Mouse (Mus musculus) ES-E14 (cell line): Measurements from ENCODE around the gene E2f4. TPM values are rescaled to one million over a fixed set of nuclear protein-coding genes. Genes with fewer than 3 reads are reported as not detected.

Experiments used
- DNase-seq: peaks from one replicate; pipeline ENCODE4 v3.0.0-alpha.2; 2013; ENCODE audit warnings: low read depth, low spot score
- H3K27ac ChIP-seq: 2 replicates; pipeline ENCODE4 v1.5.1; 2012; ENCODE audit warnings: low read depth, mild to moderate bottlenecking, low read length, moderate library complexity, mixed read lengths; ENCODE audit not compliant: poor library complexity, insufficient read depth, severe bottlenecking
- H3K36me3 ChIP-seq: 2 replicates; pipeline ENCODE4 v1.6.1; 2012; ENCODE audit warnings: mild to moderate bottlenecking, low read length, moderate library complexity, mixed read lengths; ENCODE audit not compliant: control insufficient read depth, poor library complexity, insufficient read depth, severe bottlenecking
- H3K4me1 ChIP-seq, 2 experiments: fragments of 150-350 bp in 1 of 2; sonication (generic) in 1 of 2; 2 replicates each; pipeline ENCODE4 v1.6.1; 2012; ENCODE audit warnings: low read length in 2 of 2, mild to moderate bottlenecking in 1 of 2, mixed read lengths in 1 of 2; ENCODE audit not compliant: control insufficient read depth in 2 of 2, insufficient read depth in 2 of 2, poor library complexity in 1 of 2
- H3K4me3 ChIP-seq, 2 experiments: fragments of 150-350 bp in 1 of 2; sonication (generic) in 1 of 2; 2 replicates each; pipeline ENCODE4 v1.5.1; 2012; ENCODE audit warnings: low read length in 2 of 2, low read depth in 1 of 2, mild to moderate bottlenecking in 1 of 2, mixed read lengths in 1 of 2; ENCODE audit not compliant: insufficient read depth in 1 of 2, poor library complexity in 1 of 2, severe bottlenecking in 1 of 2
- H3K9ac ChIP-seq: 2 replicates; pipeline ENCODE4 v1.6.1; 2012; ENCODE audit warnings: low read depth, mild to moderate bottlenecking, low read length, mixed read lengths; ENCODE audit not compliant: poor library complexity, insufficient read depth, severe bottlenecking
- H3K9me3 ChIP-seq: fragments of 150-350 bp; sonication (generic); 2 replicates; pipeline ENCODE4 v1.6.1; 2012; ENCODE audit warnings: low read depth, mild to moderate bottlenecking, low read length; ENCODE audit not compliant: control insufficient read depth, insufficient read depth
- CHD2 ChIP-seq: IDR thresholded peaks from 2 replicates; pipeline ENCODE4 v1.6.1; 2014; ENCODE audit warnings: mild to moderate bottlenecking, low read depth, low read length, inconsistent platforms
- HCFC1 ChIP-seq: IDR thresholded peaks from 2 replicates; pipeline ENCODE4 v1.6.1; 2012; ENCODE audit warnings: low read length, inconsistent platforms, borderline replicate concordance; ENCODE audit not compliant: insufficient read depth
- MAFK ChIP-seq: IDR thresholded peaks from 2 replicates; pipeline ENCODE4 v1.6.1; 2014; ENCODE audit warnings: mild to moderate bottlenecking, low read depth, low read length, inconsistent platforms; ENCODE audit not compliant: insufficient read depth
- ZC3H11A ChIP-seq: IDR thresholded peaks from 2 replicates; pipeline ENCODE4 v1.6.1; 2012; ENCODE audit warnings: low read depth, mild to moderate bottlenecking, inconsistent platforms, low read length, borderline replicate concordance
- ZNF384 ChIP-seq: IDR thresholded peaks from 2 replicates; pipeline ENCODE4 v1.6.1; 2012; ENCODE audit warnings: low read depth, low read length, inconsistent platforms
- in situ Hi-C, 2 experiments: fragments of 600-800 bp; cut with MboI; formaldehyde crosslinking; loops; one replicate each; pipeline ENCODE4 v1.15.1; 2025; ENCODE audit warnings: low sequenced_read_pairs in 2 of 2, inconsistent platforms in 1 of 2; ENCODE audit not compliant: unreplicated experiment in 2 of 2
- total RNA-seq: library from RNA; depleted of rRNA; stranded (reverse); fragments of 300-350 nt; gene quantifications from 2 replicates; pipeline ENCODE4 v1.2.3, GENCODE M21; 2012

The E2f4 gene
- total RNA-seq, 1 experiment = 66.8 TPM

GRCm38 (mm10) chr8:105313622-105314402, 16.3 kb downstream of the E2f4 start:
- H3K4me3 ChIP-seq = no peak overlapping the region
- no peak for DNase-seq
- H3K9ac ChIP-seq = no peak overlapping the region
- H3K4me1 ChIP-seq = no peaks in the 10 kb centered on the region
- in situ Hi-C loops = no loop called here
- peaks cover 6% of the 10 kb centered on the region; the same call in 1 of the 2 replicates for H3K36me3 ChIP-seq
- H3K27ac ChIP-seq = no peak overlapping the region
- TF ChIP-seq HCFC1 (no peak), ZNF384 (no peak), ZC3H11A (no peak), CHD2 (no peak), MAFK (peak; percentile 73; the same call in 1 of the 2 replicates)
- no peaks in the 10 kb centered on the region for H3K9me3 ChIP-seq

- no peaks in the 10 kb centered on the region for H3K4me1 ChIP-seq
- H3K9ac ChIP-seq = no peak overlapping the region
- no peaks in the 10 kb centered on the region for H3K9me3 ChIP-seq
- no peak for DNase-seq
- peaks cover 2% of the 10 kb centered on the region; the same call in 1 of the 2 replicates for H3K36me3 ChIP-seq
- no peak for TF ChIP-seq ZC3H11A
- no peak for TF ChIP-seq ZNF384
- TF ChIP-seq MAFK = no peak
- no peak for TF ChIP-seq HCFC1
- no peak for TF ChIP-seq CHD2
- H3K27ac ChIP-seq = no peak overlapping the region
- in situ Hi-C loops = no loop called here
- H3K4me3 ChIP-seq = no peak overlapping the region
Measured at GRCm38 (mm10) chr8:105315073-105315769, 17.8 kb downstream of the E2f4 start.

GRCm38 (mm10) chr8:105317941-105318340, 20.5 kb downstream of the E2f4 start:
- no peak for DNase-seq
- in situ Hi-C loops = no loop called here
- peaks cover 2% of the 10 kb centered on the region; the same call in 1 of the 2 replicates for H3K36me3 ChIP-seq

GRCm38 (mm10) chr8:105318662-105319190, 21.3 kb downstream of the E2f4 start:
- DNase-seq = no peak
- Histone ChIP-seq H3K9me3 (no peaks in the 10 kb centered on the region), H3K9ac (no peak overlapping the region), H3K4me1 (no peaks in the 10 kb centered on the region), H3K27ac (no peak overlapping the region), H3K36me3 (peaks cover 2% of the 10 kb centered on the region; the same call in 1 of the 2 replicates), H3K4me3 (no peak overlapping the region)
- no peak for TF ChIP-seq ZC3H11A
- no peak for TF ChIP-seq HCFC1
- no peak for TF ChIP-seq CHD2
- no peak for TF ChIP-seq MAFK
- no peak for TF ChIP-seq ZNF384
- in situ Hi-C loops = no loop called here

More at GRCm38 (mm10) chr8:105317941-105318340, 20.5 kb downstream of the E2f4 start:
- H3K4me1 ChIP-seq = no peaks in the 10 kb centered on the region
- H3K9ac ChIP-seq = no peak overlapping the region
- no peak overlapping the region for H3K4me3 ChIP-seq
- TF ChIP-seq CHD2 (no peak), MAFK (no peak), HCFC1 (no peak), ZNF384 (no peak), ZC3H11A (no peak)
- no peak overlapping the region for H3K27ac ChIP-seq
- H3K9me3 ChIP-seq = no peaks in the 10 kb centered on the region
